ENCODE assay signal across 2 mouse cellular contexts in the genomic region with DNA sequence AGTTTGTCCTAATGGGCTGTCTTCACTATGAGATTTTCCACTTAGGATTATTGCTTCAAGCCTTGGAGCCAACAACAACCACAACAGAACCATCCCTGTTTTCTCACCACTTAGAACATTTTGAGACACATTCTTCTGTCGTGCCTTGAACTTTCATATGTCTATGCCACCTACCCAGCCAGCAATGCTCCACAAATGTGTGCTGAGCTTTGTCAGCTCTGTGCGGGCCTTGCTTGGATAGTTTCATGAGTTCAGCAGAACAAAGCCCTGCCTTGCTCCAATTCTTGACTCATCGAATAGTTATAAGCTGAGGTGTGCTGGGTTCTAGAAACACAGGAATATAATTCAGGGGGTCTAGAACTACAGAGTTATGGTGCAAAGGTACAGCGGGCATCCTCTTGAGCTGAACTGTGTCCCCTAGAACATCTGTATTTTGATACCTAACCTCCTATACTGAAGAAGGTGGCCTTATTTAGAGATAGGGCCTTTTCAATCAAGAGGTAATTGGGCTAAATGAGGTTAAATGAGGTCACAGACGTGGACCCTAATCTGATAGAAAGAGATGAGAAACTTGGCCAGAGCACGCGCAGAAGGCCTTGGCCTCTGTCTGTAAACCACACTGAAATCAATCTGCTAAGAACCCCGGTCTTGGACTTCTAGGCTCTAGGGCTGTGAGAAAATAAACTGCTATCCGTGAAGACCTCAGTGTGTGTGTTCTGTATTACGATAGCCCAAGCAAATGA.
A peak's percentile ranks its signal among the peaks of the same experiment; 100 is the strongest.
TF ChIP-seq lines count a peak whose summit lies in the region.

No protein-coding gene starts in this region.

TF ChIP-seq in CH12.LX, 34 proteins besides CTCF, POLR2A, EP300 and RAD21 (continued from another document):
- TF ChIP-seq ELF1 (IDR thresholded peaks at IDR 0.05; ENCODE audit: low read depth, low read length) = no peak
- TF ChIP-seq MEF2A (IDR thresholded peaks at IDR 0.05; ENCODE audit: borderline replicate concordance, low read depth, low read length) = no peak
- no peak for TF ChIP-seq ZKSCAN1 (IDR thresholded peaks at IDR 0.05; ENCODE audit: borderline replicate concordance, low read depth, low read length)
- no peak for TF ChIP-seq ZNF384 (IDR thresholded peaks at IDR 0.05; ENCODE audit: low read depth, low read length)
- no peak for TF ChIP-seq CHD2 (IDR thresholded peaks at IDR 0.05; ENCODE audit: low read length)
- no peak for TF ChIP-seq NRF1 (IDR thresholded peaks at IDR 0.05; ENCODE audit: low read depth, low read length)
- TF ChIP-seq ZMIZ1 (IDR thresholded peaks at IDR 0.05; ENCODE audit: low read depth, low read length) = 0 out of 2 replicates have a peak, but pooled peaks have one; percentile 32
- no peak for TF ChIP-seq MAZ (IDR thresholded peaks at IDR 0.05; ENCODE audit: low read depth, low read length)
- no peak for TF ChIP-seq JUN (IDR thresholded peaks at IDR 0.05; ENCODE audit: insufficient read depth, low read depth, low read length)
- no peak for TF ChIP-seq RCOR1 (conservative IDR thresholded peaks at IDR 0.05; ENCODE audit: low read depth, low read length)
- TF ChIP-seq USF1 (IDR thresholded peaks at IDR 0.05; ENCODE audit: low read depth, low read length) = no peak
- no peak for TF ChIP-seq HCFC1 (IDR thresholded peaks at IDR 0.05; ENCODE audit: low read depth, low read length)
- TF ChIP-seq MYC (IDR thresholded peaks at IDR 0.05; ENCODE audit: low read depth, low read length) = no peak
- no peak for TF ChIP-seq MAFK (IDR thresholded peaks at IDR 0.05; ENCODE audit: insufficient replicate concordance, low read length)
- TF ChIP-seq UBTF (IDR thresholded peaks at IDR 0.05; ENCODE audit: low read depth, low read length) = no peak
- TF ChIP-seq USF2 (conservative IDR thresholded peaks at IDR 0.05; ENCODE audit: low read depth, low read length) = no peak
- TF ChIP-seq CHD1 (IDR thresholded peaks at IDR 0.05; ENCODE audit: low read depth, low read length) = peak; percentile 68; the same call in 1 of the 2 replicates
- TF ChIP-seq POLR2AphosphoS2 (IDR thresholded peaks at IDR 0.05; ENCODE audit: low read depth, low read length) = 0 out of 2 replicates have a peak, but pooled peaks have one; percentile 27
- no peak for TF ChIP-seq KAT2A (IDR thresholded peaks at IDR 0.05; ENCODE audit: insufficient replicate concordance, low read length)
- no peak for TF ChIP-seq ETS1 (conservative IDR thresholded peaks at IDR 0.05; ENCODE audit: low read depth, low read length)
- TF ChIP-seq SIN3A (IDR thresholded peaks at IDR 0.05; ENCODE audit: low read length) = 0 out of 2 replicates have a peak, but pooled peaks have one; percentile 28
- no peak for TF ChIP-seq GABPA (IDR thresholded peaks at IDR 0.05; ENCODE audit: insufficient replicate concordance, low read depth, low read length)
- no peak; the same call in 1 of the 2 replicates for TF ChIP-seq MXI1 (IDR thresholded peaks at IDR 0.05; ENCODE audit: low read depth, low read length)
- TF ChIP-seq PAX5 (IDR thresholded peaks at IDR 0.05; ENCODE audit: low read length) = no peak
TF ChIP-seq in CH12.LX: peak in this region for 4.

TF ChIP-seq in MEL, 35 proteins besides CTCF, POLR2A, EP300 and RAD21 (continued from another document):
- TF ChIP-seq TAL1 (IDR thresholded peaks at IDR 0.05; ENCODE audit: low read length) (no peak), NRF1 (IDR thresholded peaks at IDR 0.05; ENCODE audit: insufficient read depth, low read depth, low read length, poor library complexity, severe bottlenecking) (peak; percentile 73), ZNF384 (IDR thresholded peaks at IDR 0.05; ENCODE audit: low read depth, low read length) (no peak), RCOR1 (IDR thresholded peaks at IDR 0.05; ENCODE audit: low read depth, low read length) (no peak; the same call in 1 of the 2 replicates), MYB (IDR thresholded peaks at IDR 0.05; ENCODE audit: low read depth, low read length) (0 out of 2 replicates have a peak, but pooled peaks have one; percentile 10), MAFK (IDR thresholded peaks at IDR 0.05; ENCODE audit: borderline replicate concordance, low read depth, low read length) (no peak), KAT2A (conservative IDR thresholded peaks at IDR 0.05; ENCODE audit: low read depth, low read length) (no peak), GATA1 (IDR thresholded peaks at IDR 0.05; ENCODE audit: low read depth, low read length) (peak; percentile 63), ZKSCAN1 (IDR thresholded peaks at IDR 0.05; ENCODE audit: low read depth, low read length) (no peak), E2F4 (IDR thresholded peaks at IDR 0.05; ENCODE audit: borderline replicate concordance, low read depth, low read length) (0 out of 2 replicates have a peak, but pooled peaks have one; percentile 39), SIN3A (IDR thresholded peaks at IDR 0.05; ENCODE audit: low read length) (no peak), BHLHE40 (IDR thresholded peaks at IDR 0.05; ENCODE audit: borderline replicate concordance, low read depth, low read length) (no peak)
